Mouse (Mus musculus): ENCODE results near the gene Arhgef7. TPM values are rescaled to one million over a fixed set of nuclear protein-coding genes. Genes with fewer than 3 reads are reported as not detected.

The Arhgef7 gene
- polyA plus RNA-seq, 1 experiment from 2014 or later, result 50.3 TPM

DNA sequence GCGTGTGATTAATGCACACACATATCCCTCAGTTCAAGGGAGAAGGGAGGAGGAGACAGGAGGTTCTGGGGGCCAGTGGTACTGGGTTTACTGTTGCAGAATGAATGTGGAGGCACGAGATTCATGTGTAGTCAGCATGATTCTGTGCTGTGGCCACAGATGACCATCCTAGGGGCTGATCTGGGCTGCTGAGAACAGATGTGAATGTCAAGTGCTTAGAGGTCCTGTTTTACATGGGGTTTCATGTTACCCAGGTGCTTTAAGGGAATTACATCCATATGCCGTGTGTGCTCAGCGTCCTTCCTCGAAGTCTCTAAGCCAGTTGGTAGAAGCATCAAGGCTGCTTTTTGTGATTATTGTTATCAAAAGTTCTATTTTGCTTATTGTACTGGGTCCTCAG is 61.6 kb downstream of the Arhgef7 start:
- Histone ChIP-seq H3K4me1 (peaks cover 8% of the 10 kb centered on the region), H3K27ac (replicated peaks) (no peak overlapping the region), H3K4me3 (no peak overlapping the region), H3K9me3 (no peaks in the 10 kb centered on the region), H3K27me3 (replicated peaks; ENCODE audit: low read depth, poor library complexity, severe bottlenecking) (no peaks in the 10 kb centered on the region), H3K36me3 (replicated peaks) (peaks cover 68% of the 10 kb centered on the region)
- WGBS, result 65% methylated on average over 5 of the region's 5 CpGs
- DNase-seq (ENCODE audit: low spot score), result no peak

DNA sequence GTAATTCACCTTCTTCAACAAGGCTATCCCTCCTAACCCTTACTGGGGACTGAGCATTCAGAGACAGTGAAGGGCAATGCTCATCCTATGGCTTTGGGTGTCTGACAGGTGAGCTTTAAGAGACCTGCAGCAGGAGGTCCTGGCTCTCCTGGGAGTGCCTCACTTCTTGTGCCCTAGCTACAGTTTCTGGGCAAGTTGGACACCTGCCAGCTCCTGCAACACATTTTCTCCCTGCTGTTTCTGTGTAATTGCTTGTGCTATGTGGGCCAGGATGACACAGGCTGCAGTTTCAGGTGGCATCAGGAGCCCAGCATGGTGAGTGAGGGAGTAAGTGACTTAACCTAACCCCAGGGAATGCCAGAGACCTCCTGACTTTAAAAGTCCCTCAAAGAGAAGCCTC is 67.4 kb downstream of the Arhgef7 start:
- H3K27me3 ChIP-seq (replicated peaks; ENCODE audit: low read depth, poor library complexity, severe bottlenecking), result no peaks in the 10 kb centered on the region
- no peaks in the 10 kb centered on the region for H3K4me1 ChIP-seq
- H3K36me3 ChIP-seq (replicated peaks), result peaks cover 82% of the 10 kb centered on the region
- no peak for DNase-seq (ENCODE audit: low spot score)
- H3K9me3 ChIP-seq, result no peaks in the 10 kb centered on the region
- no peak overlapping the region for H3K27ac ChIP-seq (replicated peaks)
- no peak overlapping the region for H3K4me3 ChIP-seq

DNA sequence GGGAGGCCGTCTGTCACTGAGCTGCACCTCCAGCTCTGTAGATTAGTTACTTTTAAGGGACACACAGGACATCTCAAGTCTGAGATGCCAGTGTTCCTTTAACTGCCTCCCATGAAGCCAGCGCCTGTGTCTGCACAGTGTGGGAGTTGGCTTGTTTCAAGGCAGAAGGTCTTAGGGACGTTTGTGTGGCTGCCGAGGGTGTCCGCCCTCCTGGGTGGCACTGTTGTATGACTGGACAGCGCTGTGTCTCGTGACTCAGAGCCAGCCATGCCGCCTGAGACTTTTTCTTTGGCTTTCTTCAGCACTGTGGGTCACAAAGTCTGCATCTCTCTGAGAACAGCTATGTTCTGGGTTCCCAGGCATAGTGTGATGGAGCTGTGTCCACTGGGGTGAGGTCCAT is 69.6 kb downstream of the Arhgef7 start:
- no peak overlapping the region for H3K27ac ChIP-seq (replicated peaks)
- H3K36me3 ChIP-seq (replicated peaks), result peaks cover 78% of the 10 kb centered on the region
- DNase-seq (ENCODE audit: low spot score), result no peak
- WGBS, result 86% methylated on average over 8 of the region's 8 CpGs
- no peak overlapping the region for H3K4me3 ChIP-seq
- no peaks in the 10 kb centered on the region for H3K9me3 ChIP-seq
- no peaks in the 10 kb centered on the region for H3K27me3 ChIP-seq (replicated peaks; ENCODE audit: low read depth, poor library complexity, severe bottlenecking)
- no peaks in the 10 kb centered on the region for H3K4me1 ChIP-seq

DNA sequence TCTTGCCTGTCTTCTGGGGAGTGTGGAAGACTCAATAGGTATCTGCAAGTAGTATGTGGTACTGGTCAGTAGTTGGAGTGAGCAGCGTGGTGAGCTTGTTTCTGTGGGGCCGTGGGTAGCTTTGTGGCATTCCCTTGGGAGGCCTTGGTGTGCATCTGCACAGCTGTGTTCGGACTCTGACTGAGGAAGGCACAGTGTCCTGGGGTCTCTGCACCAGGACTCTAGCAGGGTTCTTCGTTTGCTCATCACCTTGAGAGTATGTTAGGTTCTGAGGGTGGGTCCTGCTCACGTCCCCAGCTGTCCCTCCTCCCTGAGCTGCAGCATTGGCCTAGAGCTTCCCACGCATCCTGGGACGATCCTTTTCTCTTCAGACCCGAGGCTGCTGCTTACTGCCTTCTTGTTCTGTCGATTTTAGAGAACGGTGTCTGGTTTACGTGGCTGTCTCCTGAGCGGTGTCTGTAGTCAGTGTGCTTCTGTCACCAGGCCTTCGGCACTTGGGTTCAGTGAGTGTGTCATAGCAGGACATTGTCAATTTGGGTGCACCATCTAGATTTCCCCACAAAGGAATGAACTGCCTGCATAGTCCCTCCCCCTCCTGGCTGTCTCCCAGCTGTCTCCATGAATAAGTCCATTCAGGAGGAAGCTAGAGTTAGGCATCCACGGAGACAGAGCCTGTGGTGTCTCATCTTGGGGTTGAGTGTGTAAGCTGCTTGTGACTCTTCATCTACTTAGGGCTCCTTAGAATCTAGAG is 70.4 kb downstream of the Arhgef7 start:
- DNase-seq (ENCODE audit: low spot score), result no peak
- Histone ChIP-seq H3K36me3 (replicated peaks) (peaks cover 78% of the 10 kb centered on the region), H3K4me3 (no peak overlapping the region), H3K9me3 (no peaks in the 10 kb centered on the region), H3K27me3 (replicated peaks; ENCODE audit: low read depth, poor library complexity, severe bottlenecking) (no peaks in the 10 kb centered on the region), H3K27ac (replicated peaks) (no peak overlapping the region), H3K4me1 (no peaks in the 10 kb centered on the region)
- 81% methylated on average over 14 of the region's 14 CpGs for WGBS

GRCm38 (mm10) chr8:11798480-11798867 is 71.0 kb downstream of the Arhgef7 start:
- Histone ChIP-seq H3K27me3 (replicated peaks; ENCODE audit: low read depth, poor library complexity, severe bottlenecking) (no peaks in the 10 kb centered on the region), H3K9me3 (no peaks in the 10 kb centered on the region), H3K36me3 (replicated peaks) (peaks cover 78% of the 10 kb centered on the region), H3K4me1 (no peaks in the 10 kb centered on the region), H3K27ac (replicated peaks) (no peak overlapping the region), H3K4me3 (no peak overlapping the region)
- 86% methylated on average over 4 of the region's 4 CpGs for WGBS
- no peak for DNase-seq (ENCODE audit: low spot score)

GRCm38 (mm10) chr8:11799098-11799497 is 71.6 kb downstream of the Arhgef7 start:
- Histone ChIP-seq H3K27ac (replicated peaks) (no peak overlapping the region), H3K36me3 (replicated peaks) (peaks cover 83% of the 10 kb centered on the region), H3K4me1 (no peaks in the 10 kb centered on the region), H3K4me3 (no peak overlapping the region), H3K9me3 (no peaks in the 10 kb centered on the region), H3K27me3 (replicated peaks; ENCODE audit: low read depth, poor library complexity, severe bottlenecking) (no peaks in the 10 kb centered on the region)
- WGBS, result 89% methylated on average over 3 of the region's 3 CpGs
- DNase-seq (ENCODE audit: low spot score), result no peak

- Histone ChIP-seq H3K9me3 (no peaks in the 10 kb centered on the region), H3K4me3 (no peak overlapping the region), H3K27ac (replicated peaks) (no peak overlapping the region), H3K27me3 (replicated peaks; ENCODE audit: low read depth, poor library complexity, severe bottlenecking) (no peaks in the 10 kb centered on the region), H3K36me3 (replicated peaks) (peaks cover 89% of the 10 kb centered on the region), H3K4me1 (no peaks in the 10 kb centered on the region)
- DNase-seq (ENCODE audit: low spot score), result no peak
- WGBS, result 95% methylated on average over 7 of the region's 7 CpGs
Measured at GRCm38 (mm10) chr8:11800481-11800880, 73.0 kb downstream of the Arhgef7 start.

DNA sequence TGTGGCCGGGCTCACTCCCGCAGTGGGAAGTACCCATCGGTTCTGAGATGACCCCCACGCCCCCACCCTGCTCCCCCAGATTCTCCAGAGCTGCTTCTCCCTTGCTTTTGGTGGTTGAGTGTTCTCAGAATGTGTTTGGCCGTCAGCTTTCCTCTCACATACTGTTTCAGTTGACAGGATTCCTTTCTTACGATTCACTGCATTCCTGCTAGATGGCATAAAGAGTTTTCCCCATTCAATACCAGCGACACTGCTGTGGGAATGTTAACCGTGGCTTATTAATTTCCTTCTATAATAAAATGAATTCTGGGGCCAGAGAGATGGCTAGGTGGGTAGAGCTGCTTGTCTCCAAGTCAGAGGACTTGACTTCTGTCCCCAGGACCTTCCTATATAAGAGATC is 74.0 kb downstream of the Arhgef7 start:
- no peak for DNase-seq (ENCODE audit: low spot score)
- H3K36me3 ChIP-seq (replicated peaks), result peaks cover 89% of the 10 kb centered on the region
- no peaks in the 10 kb centered on the region for H3K4me1 ChIP-seq
- H3K27me3 ChIP-seq (replicated peaks; ENCODE audit: low read depth, poor library complexity, severe bottlenecking), result no peaks in the 10 kb centered on the region
- no peaks in the 10 kb centered on the region for H3K9me3 ChIP-seq
- H3K4me3 ChIP-seq, result no peak overlapping the region
- WGBS, result 81% methylated on average over 8 of the region's 8 CpGs
- no peak overlapping the region for H3K27ac ChIP-seq (replicated peaks)

DNA sequence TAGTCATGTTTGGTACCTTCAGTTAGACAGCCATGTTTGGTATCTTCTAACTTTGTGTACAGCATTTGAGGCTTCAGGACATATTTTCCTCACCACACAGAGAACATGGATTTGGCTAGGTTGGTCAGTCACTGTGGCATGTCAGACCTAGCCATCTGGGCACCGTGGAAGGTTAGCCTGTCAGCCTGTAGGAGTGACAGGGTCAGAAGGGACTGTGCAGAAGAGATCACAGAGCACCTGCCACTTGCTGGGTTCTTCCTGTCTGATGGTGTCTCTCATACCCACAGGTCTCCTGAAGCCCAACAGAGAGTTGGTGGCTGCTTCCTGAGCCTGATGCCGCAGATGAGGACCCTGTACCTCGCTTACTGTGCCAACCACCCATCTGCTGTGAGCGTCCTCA is 77.4 kb downstream of the Arhgef7 start:
- no peaks in the 10 kb centered on the region for H3K9me3 ChIP-seq
- H3K36me3 ChIP-seq (replicated peaks), result peaks cover 96% of the 10 kb centered on the region
- H3K4me1 ChIP-seq, result no peaks in the 10 kb centered on the region
- WGBS, result 95% methylated on average over 4 of the region's 4 CpGs
- no peak for DNase-seq (ENCODE audit: low spot score)
- H3K27me3 ChIP-seq (replicated peaks; ENCODE audit: low read depth, poor library complexity, severe bottlenecking), result no peaks in the 10 kb centered on the region
- H3K27ac ChIP-seq (replicated peaks), result no peak overlapping the region
- H3K4me3 ChIP-seq, result no peak overlapping the region

- WGBS, result 92% methylated on average over 6 of the region's 6 CpGs
- no peak for DNase-seq (ENCODE audit: low spot score)
- no peaks in the 10 kb centered on the region for H3K9me3 ChIP-seq
- H3K4me3 ChIP-seq, result no peak overlapping the region
- peaks cover 99% of the 10 kb centered on the region for H3K36me3 ChIP-seq (replicated peaks)
- no peak overlapping the region for H3K27ac ChIP-seq (replicated peaks)
- no peaks in the 10 kb centered on the region for H3K27me3 ChIP-seq (replicated peaks; ENCODE audit: low read depth, poor library complexity, severe bottlenecking)
- no peaks in the 10 kb centered on the region for H3K4me1 ChIP-seq
Measured at GRCm38 (mm10) chr8:11806252-11806651, 78.7 kb downstream of the Arhgef7 start.

DNA sequence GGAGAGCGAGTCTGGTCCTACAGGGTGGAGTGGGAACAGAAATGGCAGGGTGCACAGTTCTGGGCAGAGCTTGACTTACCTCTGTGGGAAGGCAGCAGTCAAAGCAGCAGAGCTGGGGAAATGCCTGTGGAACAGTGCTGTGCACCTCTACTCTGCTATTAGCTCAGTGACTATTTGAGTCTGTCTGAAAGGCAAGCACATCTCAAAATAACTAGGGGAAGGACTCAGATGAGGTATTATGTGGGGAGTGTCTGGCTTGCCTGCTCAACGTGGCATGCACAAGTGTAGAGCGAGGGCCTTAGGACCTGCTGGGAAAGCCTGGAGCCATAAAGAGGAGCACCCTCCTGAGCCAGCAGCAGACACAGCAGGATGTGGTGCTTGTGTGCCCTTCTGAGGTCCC is 79.8 kb downstream of the Arhgef7 start:
- H3K27ac ChIP-seq (replicated peaks), result no peak overlapping the region
- DNase-seq (ENCODE audit: low spot score), result no peak
- H3K9me3 ChIP-seq, result no peaks in the 10 kb centered on the region
- WGBS, result 87% methylated on average over 3 of the region's 3 CpGs
- H3K4me1 ChIP-seq, result no peaks in the 10 kb centered on the region
- H3K4me3 ChIP-seq, result no peak overlapping the region
- no peaks in the 10 kb centered on the region for H3K27me3 ChIP-seq (replicated peaks; ENCODE audit: low read depth, poor library complexity, severe bottlenecking)
- H3K36me3 ChIP-seq (replicated peaks), result peaks cover 100% of the 10 kb centered on the region

GRCm38 (mm10) chr8:11808047-11808446 is 80.5 kb downstream of the Arhgef7 start:
- no peak for DNase-seq (ENCODE audit: low spot score)
- Histone ChIP-seq H3K4me3 (no peak overlapping the region), H3K36me3 (replicated peaks) (peaks cover 100% of the 10 kb centered on the region), H3K27me3 (replicated peaks; ENCODE audit: low read depth, poor library complexity, severe bottlenecking) (no peaks in the 10 kb centered on the region), H3K9me3 (no peaks in the 10 kb centered on the region), H3K27ac (replicated peaks) (no peak overlapping the region), H3K4me1 (no peaks in the 10 kb centered on the region)
- 95% methylated on average over 5 of the region's 5 CpGs for WGBS

- no peaks in the 10 kb centered on the region for H3K4me1 ChIP-seq
- no peaks in the 10 kb centered on the region for H3K27me3 ChIP-seq (replicated peaks; ENCODE audit: low read depth, poor library complexity, severe bottlenecking)
- H3K36me3 ChIP-seq (replicated peaks), result peaks cover 100% of the 10 kb centered on the region
- DNase-seq (ENCODE audit: low spot score), result no peak
- no peak overlapping the region for H3K4me3 ChIP-seq
- no peaks in the 10 kb centered on the region for H3K9me3 ChIP-seq
- WGBS, result 90% methylated on average over 5 of the region's 5 CpGs
- no peak overlapping the region for H3K27ac ChIP-seq (replicated peaks)
Measured at GRCm38 (mm10) chr8:11810426-11810825, 82.9 kb downstream of the Arhgef7 start.

All from embryonic facial prominence, embryonic 10.5 days (tissue).